Mouse (Mus musculus) limb, embryonic 14.5 days (tissue): ENCODE measurements around the gene Bod1. TPM values are rescaled to one million over a fixed set of nuclear protein-coding genes. Genes with fewer than 3 reads are reported as not detected.
A peak's percentile ranks its signal among the peaks of the same experiment; 100 is the strongest.

Experiments used
- ATAC-seq: fragments of 200-750 bp; cut with Nextera tagmentation; 2 replicates; pipeline ENCODE4 v1.8.0; 2017; ENCODE audit warnings: low read depth, moderate number of reproducible peaks, moderate TSS enrichment; ENCODE audit not compliant: low FRiP score
- DNase-seq: peaks from one replicate; pipeline ENCODE4 v3.0.0-alpha.2; 2015; ENCODE audit warnings: low spot score
- H3K27ac ChIP-seq: fragments of 300-500 bp; sonication (generic); replicated peaks from 2 replicates; pipeline ENCODE4 v1.5.1; 2014; ENCODE audit warnings: low read depth, mild to moderate bottlenecking, low read length, moderate library complexity, mixed read lengths
- H3K27me3 ChIP-seq: fragments of 300-500 bp; sonication (generic); 2 replicates; pipeline ENCODE4 v1.6.1; 2014; ENCODE audit warnings: low read length, mixed read lengths; ENCODE audit not compliant: control insufficient read depth, insufficient read depth
- H3K36me3 ChIP-seq: fragments of 300-500 bp; sonication (generic); 2 replicates; pipeline ENCODE4 v1.6.1; 2014; ENCODE audit warnings: mild to moderate bottlenecking, low read length, moderate library complexity, mixed read lengths; ENCODE audit not compliant: control insufficient read depth, insufficient read depth
- H3K4me1 ChIP-seq: fragments of 300-500 bp; sonication (generic); 2 replicates; pipeline ENCODE4 v1.6.1; 2014; ENCODE audit warnings: antibody characterized with exemption, low read length, mixed read lengths; ENCODE audit not compliant: control insufficient read depth, insufficient read depth
- H3K4me2 ChIP-seq: fragments of 300-500 bp; sonication (generic); replicated peaks from 2 replicates; pipeline ENCODE4 v1.6.1; 2014; ENCODE audit warnings: low read depth, mild to moderate bottlenecking, low read length, moderate library complexity; ENCODE audit not compliant: severe bottlenecking
- H3K4me3 ChIP-seq: fragments of 300-500 bp; sonication (generic); replicated peaks from 2 replicates; pipeline ENCODE4 v1.5.1; 2014; ENCODE audit warnings: low read length
- H3K9ac ChIP-seq: fragments of 300-500 bp; sonication (generic); 2 replicates; pipeline ENCODE4 v1.6.1; 2014; ENCODE audit warnings: mild to moderate bottlenecking, low read depth, low read length, moderate library complexity; ENCODE audit not compliant: severe bottlenecking
- H3K9me3 ChIP-seq: fragments of 300-500 bp; sonication (generic); 2 replicates; pipeline ENCODE4 v1.6.1; 2016; ENCODE audit warnings: low read length; ENCODE audit not compliant: control insufficient read depth
- POLR2A ChIP-seq: fragments of 200-500 bp; IDR thresholded peaks from 2 replicates; pipeline ENCODE4 v1.8.0; 2012; ENCODE audit warnings: inconsistent platforms, mild to moderate bottlenecking, moderate library complexity, borderline replicate concordance; ENCODE audit not compliant: insufficient read depth, insufficient read length; ENCODE audit errors: extremely low read depth
- WGBS: fragments of 180-500 bp; shearing (Covaris S2); extraction: QIAGEN DNeasy Blood & Tissue Kit; methylation state at CpG from one replicate; pipeline ENCODE4 v1.1.7; 2014; 5-methylcytosine and 5-hydroxymethylcytosine counted together
- polyA plus RNA-seq, 2 experiments: library from polyadenylated mRNA; depleted of rRNA in 1 of 2; stranded (reverse) in 1 of 2; unstranded in 1 of 2; fragments of >200 nt; fragmentation: Nextera tagmentation in 1 of 2; extraction: Ambion mirVana in 1 of 2; gene quantifications; 2 replicates each; pipeline versions ENCODE4 v1.2.1 to v1.2.3; 2012 to 2014

The Bod1 gene
- polyA plus RNA-seq, 2 experiments: 125 to 128 TPM

GRCm38 (mm10) chr11:31707771-31708170 is 36.1 kb upstream of the Bod1 start:
- Histone ChIP-seq H3K36me3 (no peaks in the 10 kb centered on the region), H3K27me3 (no peaks in the 10 kb centered on the region), H3K27ac (no peak overlapping the region), H3K9ac (no peak overlapping the region), H3K4me3 (no peak overlapping the region), H3K9me3 (no peaks in the 10 kb centered on the region), H3K4me2 (no peak overlapping the region), H3K4me1 (no peaks in the 10 kb centered on the region)
- TF ChIP-seq POLR2A: no peak
- ATAC-seq: no peak
- DNase-seq: no peak

GRCm38 (mm10) chr11:31703173-31703572 is 31.5 kb upstream of the Bod1 start:
- Histone ChIP-seq H3K4me3 (no peak overlapping the region), H3K36me3 (no peaks in the 10 kb centered on the region), H3K4me2 (no peak overlapping the region), H3K27me3 (no peaks in the 10 kb centered on the region), H3K4me1 (no peaks in the 10 kb centered on the region), H3K9me3 (no peaks in the 10 kb centered on the region), H3K9ac (no peak overlapping the region), H3K27ac (no peak overlapping the region)
- TF ChIP-seq POLR2A: no peak
- WGBS: 61% methylated on average over 8 of the region's 8 CpGs
- ATAC-seq (no peak), DNase-seq (no peak)

- H3K9me3 ChIP-seq: no peaks in the 10 kb centered on the region
- no peak overlapping the region for H3K4me2 ChIP-seq
- H3K4me1 ChIP-seq: no peaks in the 10 kb centered on the region
- H3K4me3 ChIP-seq: no peak overlapping the region
- no peak overlapping the region for H3K27ac ChIP-seq
- no peak overlapping the region for H3K9ac ChIP-seq
- 88% methylated on average over 3 of the region's 3 CpGs for WGBS
- ATAC-seq: no peak
- H3K27me3 ChIP-seq: no peaks in the 10 kb centered on the region
- TF ChIP-seq POLR2A: no peak
- no peak for DNase-seq
- H3K36me3 ChIP-seq: no peaks in the 10 kb centered on the region
These were observed 30.2 kb upstream of the Bod1 start for GRCm38 (mm10) chr11:31701901-31702300.

GRCm38 (mm10) chr11:31699502-31699901 is 27.8 kb upstream of the Bod1 start:
- ATAC-seq: no peak
- WGBS: 56% methylated on average over 3 of the region's 3 CpGs
- no peak overlapping the region for H3K9ac ChIP-seq
- H3K4me3 ChIP-seq: no peak overlapping the region
- no peaks in the 10 kb centered on the region for H3K27me3 ChIP-seq
- H3K36me3 ChIP-seq: no peaks in the 10 kb centered on the region
- no peak for TF ChIP-seq POLR2A
- H3K27ac ChIP-seq: no peak overlapping the region
- no peak overlapping the region for H3K4me2 ChIP-seq
- no peaks in the 10 kb centered on the region for H3K9me3 ChIP-seq
- H3K4me1 ChIP-seq: no peaks in the 10 kb centered on the region
- DNase-seq: no peak

- no peak overlapping the region for H3K4me3 ChIP-seq
- H3K4me1 ChIP-seq: no peaks in the 10 kb centered on the region
- 83% methylated on average over 4 of the region's 4 CpGs for WGBS
- no peaks in the 10 kb centered on the region for H3K9me3 ChIP-seq
- H3K27ac ChIP-seq: no peak overlapping the region
- DNase-seq: peak; percentile 30
- H3K27me3 ChIP-seq: no peaks in the 10 kb centered on the region
- no peak overlapping the region for H3K9ac ChIP-seq
- peak; percentile 43; the same call in 1 of the 2 replicates for ATAC-seq
- no peaks in the 10 kb centered on the region for H3K36me3 ChIP-seq
- H3K4me2 ChIP-seq: no peak overlapping the region
- no peak for TF ChIP-seq POLR2A
These were observed 23.1 kb upstream of the Bod1 start for GRCm38 (mm10) chr11:31694801-31695200.

GRCm38 (mm10) chr11:31694109-31694508 is 22.4 kb upstream of the Bod1 start:
- ATAC-seq: no peak
- H3K27ac ChIP-seq: no peak overlapping the region
- 96% methylated on average over 1 of the region's 1 CpGs for WGBS

More at GRCm38 (mm10) chr11:31694109-31694508, 22.4 kb upstream of the Bod1 start:
- TF ChIP-seq POLR2A: no peak
- H3K9ac ChIP-seq: no peak overlapping the region
- no peak overlapping the region for H3K4me2 ChIP-seq
- DNase-seq: no peak
- H3K9me3 ChIP-seq: no peaks in the 10 kb centered on the region
- H3K36me3 ChIP-seq: no peaks in the 10 kb centered on the region
- H3K4me1 ChIP-seq: no peaks in the 10 kb centered on the region
- H3K4me3 ChIP-seq: no peak overlapping the region
- no peaks in the 10 kb centered on the region for H3K27me3 ChIP-seq
